Mouse (Mus musculus) brain, adult 2 months (tissue): Measurements from ENCODE around the gene 1700037H04Rik.

Experiments
- DNase-seq: peaks from one replicate; pipeline ENCODE4 v3.0.0; 2011; ENCODE audit warnings: low read depth, low spot score

Gene 1700037H04Rik

DNA sequence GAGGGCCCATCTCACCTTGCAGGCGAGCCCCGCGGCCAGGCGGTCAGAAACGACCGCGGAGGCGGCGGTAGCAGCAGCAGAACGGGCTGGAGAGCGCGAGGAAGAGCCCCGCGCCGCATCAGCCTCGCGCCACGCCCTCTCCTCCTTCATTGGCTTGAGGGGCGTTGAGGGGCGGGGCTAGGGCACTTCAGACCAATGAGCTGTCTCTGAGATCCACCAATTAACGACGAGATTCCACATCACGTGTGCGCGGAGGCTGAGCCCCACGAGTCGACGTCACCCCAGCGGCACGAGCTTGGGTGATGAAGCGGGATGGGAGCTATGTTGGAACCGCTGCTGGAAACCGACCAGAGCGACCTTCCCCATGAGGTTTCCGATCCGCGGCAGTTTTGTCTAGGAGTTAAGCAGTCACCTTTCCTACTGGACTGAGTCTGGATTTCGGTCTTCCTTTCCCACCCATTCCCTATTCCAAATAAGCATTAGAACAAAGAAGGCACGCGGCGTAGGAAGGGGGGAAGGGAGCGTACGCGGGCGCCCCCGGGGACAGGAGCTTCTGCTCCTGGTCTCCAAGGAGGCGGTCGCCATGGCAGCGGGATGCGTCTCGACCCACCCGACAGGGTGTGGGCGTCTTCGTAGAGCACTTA lies at the start of gene 1700037H04Rik:
Gene 1700037H04Rik (minus strand): TSS at position 144 of the 644 bp plus-strand sequence.
- peak; percentile 100 for DNase-seq

- DNase-seq = no peak
These were observed 49.4 kb upstream of the 1700037H04Rik start for GRCm38 (mm10) chr2:131209125-131209795.

DNA sequence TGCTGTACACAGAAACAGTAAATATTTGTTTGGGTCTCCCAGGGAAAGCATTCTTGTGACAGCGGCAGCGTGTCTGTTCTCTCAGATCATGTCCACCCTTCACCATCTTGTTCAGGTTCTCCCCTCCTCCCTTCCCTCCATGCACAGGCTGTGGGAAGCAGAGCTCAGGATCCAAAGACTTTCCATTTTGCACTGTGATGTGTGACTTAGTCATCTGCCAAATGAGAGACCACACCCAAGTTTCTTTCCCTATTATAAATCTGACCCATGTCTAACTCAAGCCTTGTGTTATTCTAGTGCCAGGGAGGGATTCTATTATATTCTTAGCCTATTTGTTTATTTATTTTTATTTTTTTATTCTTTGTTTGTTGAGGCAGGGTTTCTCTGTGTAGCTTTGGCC lies 48.5 kb upstream of the 1700037H04Rik start:
- no peak for DNase-seq

- no peak for DNase-seq
These were observed 46.9 kb upstream of the 1700037H04Rik start, which contains the start of gene Ap5s1 for GRCm38 (mm10) chr2:131206778-131207177. Ap5s1 (plus strand) TSS chr2:131207078.

- no peak for DNase-seq
These were observed 45.8 kb upstream of the 1700037H04Rik start for GRCm38 (mm10) chr2:131205521-131206182.

DNA sequence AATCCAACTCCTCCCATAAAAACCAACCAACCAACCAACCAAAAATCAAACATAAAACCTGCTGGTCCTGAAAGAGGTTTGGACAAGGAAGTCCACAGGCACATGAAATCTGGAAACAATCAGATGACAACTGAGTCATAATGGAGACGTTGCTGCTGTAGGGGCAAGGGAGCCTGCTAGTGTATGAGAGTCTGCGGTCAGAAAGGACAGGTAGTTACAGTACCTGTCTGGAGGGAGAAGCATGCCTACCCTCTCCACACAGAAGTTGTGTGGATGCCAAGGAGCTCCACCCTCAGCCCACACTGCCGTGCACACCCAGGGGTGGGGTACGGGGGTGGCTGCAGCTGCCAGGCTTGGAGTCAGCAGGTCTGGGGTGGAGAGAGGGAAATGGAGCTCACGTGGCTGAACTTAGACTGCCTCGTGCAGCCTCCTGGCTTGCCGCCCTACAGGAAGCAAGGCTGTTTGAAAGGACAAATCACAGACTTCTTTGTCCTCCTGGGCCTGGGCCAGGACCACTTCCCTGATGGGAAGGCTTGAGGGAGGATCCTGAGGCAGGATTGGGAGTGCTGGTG lies 44.6 kb upstream of the 1700037H04Rik start:
- DNase-seq = peak; percentile 95

- no peak for DNase-seq
These were observed 44.0 kb upstream of the 1700037H04Rik start for GRCm38 (mm10) chr2:131203816-131204409.

DNA sequence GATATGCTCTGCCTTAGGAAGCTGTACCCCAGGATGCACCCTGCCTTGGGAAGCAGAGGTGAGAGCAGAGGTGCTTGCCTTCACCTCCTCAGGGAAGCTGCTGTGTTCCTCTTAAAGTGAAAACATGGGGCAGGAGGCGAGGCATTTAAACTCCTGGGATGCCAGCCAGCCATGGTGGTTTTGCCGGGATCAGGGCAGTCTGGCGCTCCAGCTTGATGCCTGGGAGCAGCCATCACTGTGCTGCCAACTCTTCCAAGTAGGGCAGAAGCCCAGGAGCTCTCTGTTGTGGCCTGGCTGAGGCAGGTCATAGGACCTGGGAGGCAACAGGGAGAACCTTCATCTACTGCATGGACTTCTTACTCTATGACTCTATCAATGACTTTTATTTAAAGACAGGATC lies 41.4 kb upstream of the 1700037H04Rik start:
- DNase-seq = peak; percentile 58

DNA sequence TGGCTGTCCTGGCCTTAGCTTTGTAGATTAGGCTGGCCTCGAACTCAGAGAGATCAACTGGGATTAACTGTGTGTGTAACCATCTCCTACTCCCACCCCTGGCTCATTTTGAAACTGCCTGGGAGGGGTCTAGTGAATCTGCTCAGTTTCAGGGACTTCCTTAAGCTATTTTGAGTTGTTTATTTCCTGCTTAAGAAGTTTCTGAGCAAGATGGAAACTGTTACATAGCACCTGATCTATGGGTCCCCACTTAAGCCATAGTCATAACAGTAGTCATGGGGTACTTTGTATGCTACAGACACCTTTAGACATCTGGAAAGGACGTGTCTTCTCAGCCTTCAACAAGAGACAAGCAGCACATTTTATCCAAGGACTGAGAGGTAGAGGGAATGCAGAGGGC lies 40.8 kb upstream of the 1700037H04Rik start:
- DNase-seq = no peak

- DNase-seq = no peak
These were observed 36.9 kb upstream of the 1700037H04Rik start for GRCm38 (mm10) chr2:131196606-131197316.

DNA sequence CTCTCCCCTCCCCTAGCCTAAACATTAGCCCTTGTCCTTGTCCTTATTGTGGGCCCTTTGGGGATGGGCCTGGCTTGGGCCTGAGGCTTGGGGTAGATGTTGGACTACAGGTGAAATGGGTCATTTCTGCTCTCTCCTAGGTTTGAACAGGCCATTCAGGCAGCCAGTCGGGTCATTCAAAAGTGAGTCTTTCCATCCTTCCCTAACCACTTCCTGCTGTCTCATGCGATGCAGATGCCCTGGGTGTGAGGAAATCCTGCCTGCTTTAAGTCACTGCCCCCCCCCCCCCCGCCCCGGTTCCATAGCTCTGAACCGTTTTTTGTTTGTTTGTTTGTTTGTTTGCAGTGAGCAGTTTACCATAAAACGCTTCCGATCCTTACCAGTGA lies 31.1 kb upstream of the 1700037H04Rik start:
- DNase-seq = no peak

- DNase-seq = no peak
These were observed 30.6 kb upstream of the 1700037H04Rik start for GRCm38 (mm10) chr2:131190344-131191004.

GRCm38 (mm10) chr2:131189521-131190309 lies 29.8 kb upstream of the 1700037H04Rik start:
- no peak for DNase-seq

GRCm38 (mm10) chr2:131188311-131188710 lies 28.4 kb upstream of the 1700037H04Rik start:
- DNase-seq = no peak

GRCm38 (mm10) chr2:131187602-131187922 lies 27.7 kb upstream of the 1700037H04Rik start:
- no peak for DNase-seq

- peak; percentile 92 for DNase-seq
These were observed 27.1 kb upstream of the 1700037H04Rik start, which contains the start of the genes Cdc25b and Spef1 for GRCm38 (mm10) chr2:131186771-131187601. Cdc25b (plus strand) TSS chr2:131186949. Spef1 (minus strand) TSS chr2:131187282.

- DNase-seq = no peak
These were observed 26.5 kb upstream of the 1700037H04Rik start for GRCm38 (mm10) chr2:131186343-131186742.

GRCm38 (mm10) chr2:131179990-131180587 lies 20.2 kb upstream of the 1700037H04Rik start, which contains the start of gene Cenpb:
Cenpb (minus strand) TSS chr2:131180067.
- DNase-seq = peak; percentile 90
